Mouse (Mus musculus): ENCODE measurements around the gene Fam24b.

DNA sequence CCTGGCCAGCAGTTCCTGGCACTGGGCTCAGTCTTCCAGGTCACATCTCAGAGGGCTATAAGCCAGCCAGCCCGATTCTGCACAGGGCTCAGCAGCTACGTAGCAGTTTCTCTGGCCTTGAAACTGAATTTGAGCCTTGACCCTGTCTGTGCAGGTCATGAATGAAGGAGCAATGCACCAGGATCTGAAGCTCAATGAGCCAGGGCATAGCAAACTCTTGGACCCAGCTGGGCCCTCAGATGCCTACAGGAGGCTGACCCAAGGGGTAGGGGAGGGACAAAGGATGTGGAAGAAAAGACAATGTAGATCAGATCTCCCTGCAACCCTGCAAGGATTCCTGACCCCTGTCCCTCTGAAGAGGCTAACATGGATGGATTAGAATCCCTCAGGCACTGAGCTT lies 7.1 kb downstream of the Fam24b start, which contains the start of gene Cuzd1:
- no peak for TF ChIP-seq CTCF (IDR thresholded peaks at IDR 0.05; ENCODE audit: borderline replicate concordance, extremely low read depth, insufficient read depth, insufficient read length)
- no peak for TF ChIP-seq POLR2A (IDR thresholded peaks at IDR 0.05; ENCODE audit: borderline replicate concordance, extremely low read depth, insufficient read depth, insufficient read length, poor library complexity, severe bottlenecking)
